Mouse (Mus musculus) neural tube, embryonic 14.5 days (tissue): ENCODE data around the gene Spatc1l. TPM values are rescaled to one million over a fixed set of nuclear protein-coding genes. Genes with fewer than 3 reads are reported as not detected.

Source experiments
- ATAC-seq: fragments of 200-750 bp; cut with Nextera tagmentation; 2 replicates; pipeline ENCODE4 v1.8.0; 2017; ENCODE audit warnings: low read depth, mild to moderate bottlenecking, moderate TSS enrichment, moderate library complexity
- H3K27ac ChIP-seq: fragments of 300-500 bp; sonication (generic); 2 replicates; pipeline ENCODE4 v1.5.1; 2014; ENCODE audit warnings: low read depth, mild to moderate bottlenecking, control low read depth, low read length, moderate library complexity, mixed read lengths
- H3K27me3 ChIP-seq: fragments of 300-500 bp; sonication (generic); 2 replicates; pipeline ENCODE4 v1.6.1; 2014; ENCODE audit warnings: low read length; ENCODE audit not compliant: control insufficient read depth, insufficient read depth
- H3K36me3 ChIP-seq: fragments of 300-500 bp; sonication (generic); 2 replicates; pipeline ENCODE4 v1.6.1; 2014; ENCODE audit warnings: low read length, mixed read lengths; ENCODE audit not compliant: control insufficient read depth, insufficient read depth
- H3K4me1 ChIP-seq: fragments of 300-500 bp; sonication (generic); 2 replicates; pipeline ENCODE4 v1.6.1; 2014; ENCODE audit warnings: low read length; ENCODE audit not compliant: control insufficient read depth, insufficient read depth
- H3K4me2 ChIP-seq: fragments of 300-500 bp; sonication (generic); 2 replicates; pipeline ENCODE4 v1.6.1; 2014; ENCODE audit warnings: mild to moderate bottlenecking, low read depth, low read length, control low read depth
- H3K4me3 ChIP-seq: fragments of 300-500 bp; sonication (generic); 2 replicates; pipeline ENCODE4 v1.5.1; 2014; ENCODE audit warnings: low read depth, low read length, control low read depth, mixed read lengths
- H3K9ac ChIP-seq: fragments of 300-500 bp; sonication (generic); replicated peaks from 2 replicates; pipeline ENCODE4 v1.6.1; 2014; ENCODE audit warnings: low read depth, mild to moderate bottlenecking, control low read depth, low read length, mixed read lengths
- H3K9me3 ChIP-seq: fragments of 300-500 bp; sonication (generic); 2 replicates; pipeline ENCODE4 v1.6.1; 2016; ENCODE audit warnings: low read length; ENCODE audit not compliant: control insufficient read depth
- WGBS: fragments of 180-500 bp; shearing (Covaris S2); extraction: QIAGEN DNeasy Blood & Tissue Kit; methylation state at CpG from one replicate; pipeline ENCODE4 v1.1.7; 2014; 5-methylcytosine and 5-hydroxymethylcytosine counted together
- polyA plus RNA-seq: library from polyadenylated mRNA; unstranded; fragments of >200 nt; fragmentation: Nextera tagmentation; extraction: Ambion mirVana; gene quantifications from 2 replicates; pipeline ENCODE4 v1.2.1, GENCODE M21; 2014

Spatc1l gene
- polyA plus RNA-seq, 1 experiment from 2014 or later: 0.15 TPM

GRCm38 (mm10) chr10:76542636-76543375 is 19.3 kb upstream of the Spatc1l start:
- Histone ChIP-seq H3K36me3 (peaks cover 91% of the 10 kb centered on the region), H3K4me1 (no peaks in the 10 kb centered on the region), H3K27me3 (no peaks in the 10 kb centered on the region), H3K9ac (no peak overlapping the region), H3K4me2 (no peak overlapping the region), H3K9me3 (no peaks in the 10 kb centered on the region), H3K4me3 (no peak overlapping the region), H3K27ac (no peak overlapping the region)
- ATAC-seq: no peak
- 92% methylated on average over 10 of the region's 10 CpGs for WGBS

- no peaks in the 10 kb centered on the region for H3K4me1 ChIP-seq
- H3K9ac ChIP-seq: no peak overlapping the region
- no peaks in the 10 kb centered on the region for H3K9me3 ChIP-seq
- no peaks in the 10 kb centered on the region for H3K27me3 ChIP-seq
- H3K27ac ChIP-seq: no peak overlapping the region
- WGBS: 93% methylated on average over 8 of the region's 8 CpGs
- peaks cover 88% of the 10 kb centered on the region for H3K36me3 ChIP-seq
- no peak for ATAC-seq
- no peak overlapping the region for H3K4me2 ChIP-seq
- no peak overlapping the region for H3K4me3 ChIP-seq
Observed at GRCm38 (mm10) chr10:76546566-76546965, 15.5 kb upstream of the Spatc1l start.

GRCm38 (mm10) chr10:76548218-76548617 is 13.9 kb upstream of the Spatc1l start:
- Histone ChIP-seq H3K4me2 (no peak overlapping the region), H3K9ac (no peak overlapping the region), H3K27me3 (no peaks in the 10 kb centered on the region), H3K27ac (no peak overlapping the region), H3K4me1 (no peaks in the 10 kb centered on the region), H3K4me3 (no peak overlapping the region), H3K36me3 (peaks cover 90% of the 10 kb centered on the region), H3K9me3 (no peaks in the 10 kb centered on the region)
- ATAC-seq: no peak
- 95% methylated on average over 8 of the region's 8 CpGs for WGBS

GRCm38 (mm10) chr10:76550458-76550857 is 11.6 kb upstream of the Spatc1l start:
- ATAC-seq: no peak
- Histone ChIP-seq H3K27ac (no peak overlapping the region), H3K9me3 (no peaks in the 10 kb centered on the region), H3K4me3 (no peak overlapping the region), H3K36me3 (peaks cover 78% of the 10 kb centered on the region), H3K4me1 (no peaks in the 10 kb centered on the region), H3K4me2 (no peak overlapping the region), H3K9ac (no peak overlapping the region), H3K27me3 (no peaks in the 10 kb centered on the region)
- 95% methylated on average over 5 of the region's 5 CpGs for WGBS

- Histone ChIP-seq H3K27ac (no peak overlapping the region), H3K4me3 (no peak overlapping the region), H3K9ac (no peak overlapping the region), H3K36me3 (peaks cover 68% of the 10 kb centered on the region), H3K9me3 (no peaks in the 10 kb centered on the region), H3K27me3 (no peaks in the 10 kb centered on the region), H3K4me1 (no peaks in the 10 kb centered on the region), H3K4me2 (no peak overlapping the region)
- no peak for ATAC-seq
- 76% methylated on average over 3 of the region's 3 CpGs for WGBS
Observed at GRCm38 (mm10) chr10:76551556-76551955, 10.5 kb upstream of the Spatc1l start.

GRCm38 (mm10) chr10:76554061-76554460 is 8.0 kb upstream of the Spatc1l start:
- H3K9ac ChIP-seq: no peak overlapping the region
- no peak overlapping the region for H3K4me2 ChIP-seq
- no peaks in the 10 kb centered on the region for H3K27me3 ChIP-seq
- no peaks in the 10 kb centered on the region for H3K9me3 ChIP-seq
- H3K4me3 ChIP-seq: no peak overlapping the region
- no peak overlapping the region for H3K27ac ChIP-seq
- 86% methylated on average over 5 of the region's 5 CpGs for WGBS
- no peaks in the 10 kb centered on the region for H3K4me1 ChIP-seq
- no peak for ATAC-seq
- peaks cover 51% of the 10 kb centered on the region for H3K36me3 ChIP-seq

GRCm38 (mm10) chr10:76569996-76570685 is 8.1 kb downstream of the Spatc1l start:
- Histone ChIP-seq H3K9me3 (no peaks in the 10 kb centered on the region), H3K9ac (no peak overlapping the region), H3K4me1 (no peaks in the 10 kb centered on the region), H3K27ac (no peak overlapping the region), H3K36me3 (no peaks in the 10 kb centered on the region), H3K4me3 (no peak overlapping the region), H3K27me3 (no peaks in the 10 kb centered on the region), H3K4me2 (no peak overlapping the region)
- no peak for ATAC-seq
- 91% methylated on average over 22 of the region's 22 CpGs for WGBS

GRCm38 (mm10) chr10:76571070-76571469 is 9.0 kb downstream of the Spatc1l start:
- Histone ChIP-seq H3K4me2 (no peak overlapping the region), H3K27me3 (no peaks in the 10 kb centered on the region), H3K36me3 (no peaks in the 10 kb centered on the region), H3K27ac (no peak overlapping the region), H3K4me1 (no peaks in the 10 kb centered on the region), H3K9me3 (no peaks in the 10 kb centered on the region), H3K4me3 (no peak overlapping the region), H3K9ac (no peak overlapping the region)
- no peak for ATAC-seq
- 75% methylated on average over 2 of the region's 2 CpGs for WGBS

- Histone ChIP-seq H3K9me3 (no peaks in the 10 kb centered on the region), H3K4me3 (no peak overlapping the region), H3K9ac (no peak overlapping the region), H3K27ac (no peak overlapping the region), H3K4me2 (no peak overlapping the region), H3K27me3 (no peaks in the 10 kb centered on the region), H3K36me3 (no peaks in the 10 kb centered on the region), H3K4me1 (no peaks in the 10 kb centered on the region)
- WGBS: 68% methylated on average over 3 of the region's 3 CpGs
- ATAC-seq: no peak
Observed at GRCm38 (mm10) chr10:76572151-76572550, 10.1 kb downstream of the Spatc1l start.
